Mouse (Mus musculus): ENCODE data around the gene Lbp. TPM values are rescaled to one million over a fixed set of nuclear protein-coding genes. Genes with fewer than 3 reads are reported as not detected.

Lbp gene
- polyA plus RNA-seq, 1 experiment from 2014 or later = 5.4 TPM

DNA sequence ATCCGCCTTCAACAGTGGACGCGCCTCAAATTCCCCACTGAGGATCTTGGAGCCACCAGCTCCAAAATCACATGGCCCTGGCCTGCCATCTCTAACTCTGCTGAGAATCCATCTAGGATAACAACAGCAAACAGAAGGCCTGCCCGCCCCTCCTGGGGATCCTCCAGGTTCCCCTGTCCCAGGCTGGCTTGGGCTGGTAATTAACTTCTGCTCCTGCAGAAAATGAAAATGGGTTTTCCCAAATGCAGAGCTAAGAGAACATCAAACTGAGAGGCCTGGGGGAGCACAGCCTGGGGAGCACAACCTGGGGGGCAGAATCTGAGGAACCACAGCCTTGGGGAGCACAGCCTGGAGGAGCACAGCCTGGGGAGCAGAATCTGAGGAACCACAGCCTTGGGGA lies 26.6 kb upstream of the Lbp start:
- WGBS = 93% methylated on average over 4 of the region's 4 CpGs
- no peaks in the 10 kb centered on the region for H3K27me3 ChIP-seq

GRCm38 (mm10) chr2:158281497-158282205 lies 24.6 kb upstream of the Lbp start:
- no peak overlapping the region for H3K4me2 ChIP-seq
- no peak overlapping the region for H3K27ac ChIP-seq (replicated peaks)
- H3K9me3 ChIP-seq = no peaks in the 10 kb centered on the region
- 72% methylated on average over 16 of the region's 16 CpGs for WGBS
- H3K4me3 ChIP-seq = no peak overlapping the region
- H3K4me1 ChIP-seq (replicated peaks) = 0 out of 2 replicates have a peak, but pooled peaks cover 9% of the 10 kb centered on the region
- no peak for ATAC-seq (ENCODE audit: low FRiP score, low read depth)
- H3K27me3 ChIP-seq = no peaks in the 10 kb centered on the region
- no peaks in the 10 kb centered on the region for H3K36me3 ChIP-seq
- H3K9ac ChIP-seq = no peak overlapping the region

More for the DNA sequence above, 26.6 kb upstream of the Lbp start:
- no peak for ATAC-seq (ENCODE audit: low FRiP score, low read depth)
- H3K27ac ChIP-seq (replicated peaks) = no peak overlapping the region
- H3K36me3 ChIP-seq = no peaks in the 10 kb centered on the region
- H3K4me1 ChIP-seq (replicated peaks) = 0 out of 2 replicates have a peak, but pooled peaks cover 6% of the 10 kb centered on the region
- H3K4me3 ChIP-seq = no peak overlapping the region
- no peaks in the 10 kb centered on the region for H3K9me3 ChIP-seq
- no peak overlapping the region for H3K9ac ChIP-seq
- H3K4me2 ChIP-seq = no peak overlapping the region

DNA sequence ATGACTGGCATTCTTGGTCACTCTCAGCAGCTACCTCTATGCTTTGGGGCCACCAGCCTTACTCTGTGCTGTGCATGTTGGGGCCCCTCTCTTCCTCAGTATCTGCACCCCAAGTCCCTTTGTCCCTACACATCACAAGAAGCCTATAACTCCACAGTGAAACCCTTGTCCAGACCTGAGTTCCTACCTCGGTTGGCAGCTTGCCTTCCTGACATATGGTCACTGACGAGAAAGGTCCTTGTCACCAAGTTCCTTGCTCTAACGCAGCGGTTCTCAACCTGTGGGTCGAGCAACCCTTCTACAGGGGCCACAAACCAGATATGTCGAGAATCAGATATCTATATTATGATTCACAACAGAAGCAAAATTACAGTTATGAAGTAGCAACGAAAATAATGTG lies 23.2 kb upstream of the Lbp start:
- no peak for ATAC-seq (ENCODE audit: low FRiP score, low read depth)
- H3K27ac ChIP-seq (replicated peaks) = no peak overlapping the region
- WGBS = 74% methylated on average over 7 of the region's 7 CpGs
- H3K4me2 ChIP-seq = no peak overlapping the region
- 0 out of 2 replicates have a peak, but pooled peaks cover 9% of the 10 kb centered on the region for H3K4me1 ChIP-seq (replicated peaks)
- no peaks in the 10 kb centered on the region for H3K27me3 ChIP-seq
- H3K9ac ChIP-seq = no peak overlapping the region
- no peaks in the 10 kb centered on the region for H3K9me3 ChIP-seq
- no peak overlapping the region for H3K4me3 ChIP-seq
- H3K36me3 ChIP-seq = no peaks in the 10 kb centered on the region

DNA sequence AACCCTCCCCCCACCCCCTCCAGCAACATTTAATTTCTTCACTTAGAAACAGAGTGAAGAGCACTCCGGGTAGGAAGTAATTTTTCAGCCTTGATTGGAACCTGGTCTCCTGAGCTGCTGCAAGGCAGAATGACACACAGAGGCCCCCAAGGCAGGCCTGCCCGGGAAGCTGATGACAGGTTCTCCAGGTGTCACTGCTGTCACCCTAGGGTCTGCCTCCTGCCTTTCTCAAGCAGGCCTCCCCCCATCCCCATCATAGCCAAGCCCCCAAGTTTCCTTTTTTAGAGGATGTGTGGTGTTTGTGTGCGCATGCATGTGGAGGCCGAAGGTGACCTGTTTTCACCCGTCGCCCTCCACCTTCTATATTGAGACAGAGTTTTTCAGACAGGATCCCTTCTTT lies 22.5 kb upstream of the Lbp start:
- H3K27me3 ChIP-seq = no peaks in the 10 kb centered on the region
- H3K27ac ChIP-seq (replicated peaks) = no peak overlapping the region
- 0 out of 2 replicates have a peak, but pooled peaks cover 9% of the 10 kb centered on the region for H3K4me1 ChIP-seq (replicated peaks)
- H3K4me2 ChIP-seq = no peak overlapping the region
- no peak overlapping the region for H3K4me3 ChIP-seq
- no peak overlapping the region for H3K9ac ChIP-seq
- H3K9me3 ChIP-seq = no peaks in the 10 kb centered on the region
- no peaks in the 10 kb centered on the region for H3K36me3 ChIP-seq
- 83% methylated on average over 6 of the region's 6 CpGs for WGBS
- ATAC-seq (ENCODE audit: low FRiP score, low read depth) = no peak

- WGBS = 19% methylated on average over 11 of the region's 11 CpGs
- Histone ChIP-seq H3K27me3 (no peaks in the 10 kb centered on the region), H3K4me3 (no peak overlapping the region), H3K4me2 (no peak overlapping the region), H3K36me3 (no peaks in the 10 kb centered on the region), H3K9me3 (no peaks in the 10 kb centered on the region), H3K9ac (no peak overlapping the region), H3K27ac (replicated peaks) (no peak overlapping the region), H3K4me1 (replicated peaks) (0 out of 2 replicates have a peak, but pooled peaks cover 9% of the 10 kb centered on the region)
- ATAC-seq (ENCODE audit: low FRiP score, low read depth) = peak; percentile 54; the same call in 1 of the 2 replicates
Measured at GRCm38 (mm10) chr2:158284571-158284970, 21.7 kb upstream of the Lbp start.

DNA sequence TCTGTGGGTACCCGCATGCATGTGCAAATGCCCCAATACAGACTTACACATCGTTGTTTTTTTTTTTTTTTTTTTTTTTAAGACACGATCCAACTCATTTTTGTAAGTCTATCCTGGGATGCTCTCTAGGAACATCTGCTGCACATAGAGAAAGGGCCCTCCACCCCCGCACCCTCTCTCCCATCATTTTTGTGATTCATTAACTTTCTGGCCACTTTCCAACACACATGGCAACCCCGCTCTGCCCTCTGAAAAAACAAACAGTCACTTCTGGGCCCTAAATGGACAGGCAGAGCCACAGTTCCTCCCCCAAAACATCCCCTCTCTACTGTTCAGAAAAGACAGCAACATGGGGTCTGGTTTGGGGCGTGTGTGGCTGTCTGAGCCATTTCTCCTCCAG lies 20.6 kb upstream of the Lbp start:
- no peak overlapping the region for H3K4me2 ChIP-seq
- 57% methylated on average over 6 of the region's 6 CpGs for whole genome bisulfite sequencing
- H3K9me3 ChIP-seq = no peaks in the 10 kb centered on the region
- H3K4me3 ChIP-seq = no peak overlapping the region
- no peak overlapping the region for H3K27ac ChIP-seq (replicated peaks)
- 0 out of 2 replicates have a peak, but pooled peaks cover 9% of the 10 kb centered on the region for H3K4me1 ChIP-seq (replicated peaks)
- H3K9ac ChIP-seq = no peak overlapping the region
- H3K36me3 ChIP-seq = no peaks in the 10 kb centered on the region
- no peaks in the 10 kb centered on the region for H3K27me3 ChIP-seq
- ATAC-seq (ENCODE audit: low FRiP score, low read depth) = no peak

- H3K4me3 ChIP-seq = no peak overlapping the region
- no peaks in the 10 kb centered on the region for H3K9me3 ChIP-seq
- no peak for ATAC-seq (ENCODE audit: low FRiP score, low read depth)
- H3K27me3 ChIP-seq = no peaks in the 10 kb centered on the region
- no peak overlapping the region for H3K27ac ChIP-seq (replicated peaks)
- H3K9ac ChIP-seq = no peak overlapping the region
- H3K4me1 ChIP-seq (replicated peaks) = no peaks in the 10 kb centered on the region
- no peak overlapping the region for H3K4me2 ChIP-seq
- no peaks in the 10 kb centered on the region for H3K36me3 ChIP-seq
- WGBS = 49% methylated on average over 9 of the region's 9 CpGs
Measured at GRCm38 (mm10) chr2:158295700-158296099, 10.6 kb upstream of the Lbp start.

GRCm38 (mm10) chr2:158299203-158299602 lies 7.1 kb upstream of the Lbp start:
- Histone ChIP-seq H3K9me3 (no peaks in the 10 kb centered on the region), H3K4me2 (no peak overlapping the region), H3K4me1 (replicated peaks) (no peaks in the 10 kb centered on the region), H3K9ac (no peak overlapping the region), H3K36me3 (no peaks in the 10 kb centered on the region), H3K4me3 (no peak overlapping the region), H3K27me3 (no peaks in the 10 kb centered on the region), H3K27ac (replicated peaks) (no peak overlapping the region)
- ATAC-seq (ENCODE audit: low FRiP score, low read depth) = no peak
- WGBS = 62% methylated on average over 3 of the region's 3 CpGs

DNA sequence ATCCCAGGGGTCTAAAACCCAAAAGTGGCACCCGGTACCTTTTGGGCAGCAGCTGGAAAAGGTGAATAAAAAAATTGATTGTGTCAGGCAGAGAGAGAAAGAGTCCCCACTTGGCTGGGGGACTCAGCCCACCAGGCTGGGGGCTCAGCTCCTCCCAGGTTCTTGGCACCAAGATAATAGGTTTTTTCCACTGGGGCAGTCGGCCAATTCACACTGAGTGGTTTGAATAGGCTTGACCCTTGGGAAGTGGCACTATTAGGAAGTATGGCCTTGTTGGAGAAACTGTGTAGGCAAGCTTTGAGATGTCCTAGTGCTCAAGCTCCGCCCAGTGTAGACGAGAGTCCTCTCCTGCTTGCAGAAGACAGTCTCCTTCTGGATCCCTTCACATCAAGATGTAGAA lies 6.6 kb upstream of the Lbp start:
- Histone ChIP-seq H3K9ac (no peak overlapping the region), H3K36me3 (no peaks in the 10 kb centered on the region), H3K27me3 (no peaks in the 10 kb centered on the region), H3K9me3 (no peaks in the 10 kb centered on the region), H3K4me1 (replicated peaks) (no peaks in the 10 kb centered on the region), H3K4me3 (no peak overlapping the region), H3K27ac (replicated peaks) (no peak overlapping the region), H3K4me2 (no peak overlapping the region)
- WGBS = 57% methylated on average over 4 of the region's 4 CpGs
- ATAC-seq (ENCODE audit: low FRiP score, low read depth) = no peak

- Histone ChIP-seq H3K27ac (replicated peaks) (no peak overlapping the region), H3K9me3 (no peaks in the 10 kb centered on the region), H3K4me3 (no peak overlapping the region), H3K27me3 (no peaks in the 10 kb centered on the region), H3K36me3 (no peaks in the 10 kb centered on the region), H3K4me2 (no peak overlapping the region), H3K4me1 (replicated peaks) (no peaks in the 10 kb centered on the region), H3K9ac (no peak overlapping the region)
- WGBS = 95% methylated on average over 3 of the region's 3 CpGs
- no peak for ATAC-seq (ENCODE audit: low FRiP score, low read depth)
Measured at GRCm38 (mm10) chr2:158302807-158303206, 3.5 kb upstream of the Lbp start.

- no peak overlapping the region for H3K9ac ChIP-seq
- ATAC-seq (ENCODE audit: low FRiP score, low read depth) = no peak
- WGBS = 41% methylated on average over 6 of the region's 6 CpGs
- no peak overlapping the region for H3K4me2 ChIP-seq
- H3K4me1 ChIP-seq (replicated peaks) = no peaks in the 10 kb centered on the region
- H3K9me3 ChIP-seq = no peaks in the 10 kb centered on the region
- H3K36me3 ChIP-seq = no peaks in the 10 kb centered on the region
- H3K27ac ChIP-seq (replicated peaks) = no peak overlapping the region
- no peaks in the 10 kb centered on the region for H3K27me3 ChIP-seq
- H3K4me3 ChIP-seq = no peak overlapping the region
Measured at GRCm38 (mm10) chr2:158306696-158307049, 380 bp downstream of the Lbp start.

DNA sequence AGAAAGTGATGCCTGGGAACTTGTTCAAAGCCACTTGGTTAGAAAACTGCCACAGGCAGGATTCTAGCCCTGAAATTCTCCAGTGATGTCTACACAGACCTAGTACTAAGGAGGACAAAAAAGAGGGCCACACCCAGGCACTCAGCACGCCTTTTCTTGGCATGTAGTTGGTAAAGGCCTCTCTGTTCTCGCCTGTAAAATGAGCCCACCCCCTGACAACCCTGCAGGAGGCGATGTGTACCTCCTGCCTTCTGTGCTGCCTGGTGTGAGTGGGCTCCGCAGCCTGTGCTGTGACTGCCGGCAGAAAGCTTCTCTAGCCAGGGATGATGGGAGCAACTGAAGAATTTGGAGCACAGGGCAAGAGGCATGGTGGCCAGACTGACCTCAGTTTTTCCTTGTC lies 2.0 kb downstream of the Lbp start:
- Histone ChIP-seq H3K36me3 (no peaks in the 10 kb centered on the region), H3K4me2 (no peak overlapping the region), H3K4me3 (no peak overlapping the region), H3K4me1 (replicated peaks) (no peaks in the 10 kb centered on the region), H3K9ac (no peak overlapping the region), H3K27ac (replicated peaks) (no peak overlapping the region), H3K9me3 (no peaks in the 10 kb centered on the region), H3K27me3 (no peaks in the 10 kb centered on the region)
- no peak for ATAC-seq (ENCODE audit: low FRiP score, low read depth)
- 46% methylated on average over 5 of the region's 5 CpGs for WGBS

GRCm38 (mm10) chr2:158313089-158313488 lies 6.8 kb downstream of the Lbp start:
- no peaks in the 10 kb centered on the region for H3K36me3 ChIP-seq
- ATAC-seq (ENCODE audit: low FRiP score, low read depth) = no peak
- H3K4me1 ChIP-seq (replicated peaks) = peaks cover 8% of the 10 kb centered on the region
- no peak overlapping the region for H3K27ac ChIP-seq (replicated peaks)
- no peak overlapping the region for H3K4me3 ChIP-seq
- no peak overlapping the region for H3K4me2 ChIP-seq
- no peaks in the 10 kb centered on the region for H3K27me3 ChIP-seq
- WGBS = 88% methylated on average over 1 of the region's 1 CpGs
- H3K9me3 ChIP-seq = no peaks in the 10 kb centered on the region
- H3K9ac ChIP-seq = no peak overlapping the region
